Mouse (Mus musculus) heart, embryonic 14.5 days (tissue): ENCODE results near the gene Poln. TPM values are rescaled to one million over a fixed set of nuclear protein-coding genes. Genes with fewer than 3 reads are reported as not detected.

Source experiments
- ATAC-seq: fragments of 200-750 bp; cut with Nextera tagmentation; 2 replicates; pipeline ENCODE4 v1.8.0; 2017; ENCODE audit warnings: low read depth, moderate TSS enrichment; ENCODE audit not compliant: insufficient number of reproducible peaks, insufficient read depth, low FRiP score
- H3K27ac ChIP-seq, 2 experiments: fragments of 200-500 bp in 1 of 2; fragments of 300-500 bp in 1 of 2; sonication (generic) in 1 of 2; replicated peaks in 1 of 2; 2 replicates each; pipeline ENCODE4 v1.5.1; 2012 to 2014; ENCODE audit warnings: low read depth in 2 of 2, low read length in 2 of 2, control low read depth in 1 of 2, mild to moderate bottlenecking in 1 of 2, mixed read lengths in 1 of 2; ENCODE audit not compliant: control insufficient read depth in 1 of 2, insufficient read depth in 1 of 2
- H3K27me3 ChIP-seq: fragments of 300-500 bp; sonication (generic); 2 replicates; pipeline ENCODE4 v1.6.1; 2014; ENCODE audit warnings: mild to moderate bottlenecking, low read length, control low read depth; ENCODE audit not compliant: control insufficient read depth, insufficient read depth
- H3K36me3 ChIP-seq: fragments of 300-500 bp; sonication (generic); 2 replicates; pipeline ENCODE4 v1.6.1; 2014; ENCODE audit warnings: mild to moderate bottlenecking, control low read depth, low read length, mixed read lengths; ENCODE audit not compliant: control insufficient read depth, insufficient read depth
- H3K4me1 ChIP-seq, 2 experiments: fragments of 200-500 bp in 1 of 2; fragments of 300-500 bp in 1 of 2; sonication (generic) in 1 of 2; 2 replicates each; pipeline ENCODE4 v1.6.1; 2012 to 2014; ENCODE audit warnings: low read length in 2 of 2, control low read depth in 1 of 2, mixed read lengths in 1 of 2; ENCODE audit not compliant: control insufficient read depth in 2 of 2, insufficient read depth in 2 of 2
- H3K4me2 ChIP-seq: fragments of 300-500 bp; sonication (generic); 2 replicates; pipeline ENCODE4 v1.6.1; 2014; ENCODE audit warnings: mild to moderate bottlenecking, low read length
- H3K4me3 ChIP-seq, 2 experiments: fragments of 200-500 bp in 1 of 2; fragments of 300-500 bp in 1 of 2; sonication (generic) in 1 of 2; 2 replicates each; pipeline ENCODE4 v1.5.1; 2012 to 2014; ENCODE audit warnings: low read length in 2 of 2, mild to moderate bottlenecking in 2 of 2, control low read depth in 1 of 2, low read depth in 1 of 2, moderate library complexity in 1 of 2; ENCODE audit not compliant: control insufficient read depth in 1 of 2, insufficient read depth in 1 of 2
- H3K9ac ChIP-seq: fragments of 300-500 bp; sonication (generic); 2 replicates; pipeline ENCODE4 v1.6.1; 2014; ENCODE audit warnings: mild to moderate bottlenecking, low read length
- H3K9me3 ChIP-seq: fragments of 300-500 bp; sonication (generic); 2 replicates; pipeline ENCODE4 v1.6.1; 2016; ENCODE audit warnings: low read length, control low read depth; ENCODE audit not compliant: control insufficient read depth
- WGBS: fragments of 180-500 bp; shearing (Covaris S2); extraction: QIAGEN DNeasy Blood & Tissue Kit; methylation state at CpG from one replicate; pipeline ENCODE4 v1.1.7; 2014; 5-methylcytosine and 5-hydroxymethylcytosine counted together
- polyA plus RNA-seq: library from polyadenylated mRNA; unstranded; fragments of >200 nt; fragmentation: Nextera tagmentation; extraction: Ambion mirVana; gene quantifications from 2 replicates; pipeline ENCODE4 v1.2.1, GENCODE M21; 2014

The Poln gene
- polyA plus RNA-seq, 1 experiment from 2014 or later = 0.47 TPM

GRCm38 (mm10) chr5:34105681-34106080, 63.6 kb downstream of the Poln start:
- Histone ChIP-seq H3K9ac (no peak overlapping the region), H3K27ac (0 out of 4 replicates have a peak overlapping the region, but pooled peaks have one; percentile 32 to 33), H3K4me1 (peaks cover 0 to 2% of the 10 kb centered on the region in 2 experiments; a peak in 2 of 4 replicates), H3K4me3 (no peak overlapping the region), H3K27me3 (no peaks in the 10 kb centered on the region), H3K4me2 (no peak overlapping the region), H3K9me3 (no peaks in the 10 kb centered on the region), H3K36me3 (no peaks in the 10 kb centered on the region)
- 41% methylated on average over 1 of the region's 1 CpGs for WGBS
- no peak for ATAC-seq

- no peaks in the 10 kb centered on the region for H3K4me1 ChIP-seq
- no peaks in the 10 kb centered on the region; the same call in 1 of the 2 replicates for H3K27me3 ChIP-seq
- 10% methylated on average over 1 of the region's 1 CpGs for WGBS
- no peak overlapping the region for H3K4me3 ChIP-seq
- no peak overlapping the region for H3K27ac ChIP-seq
- H3K36me3 ChIP-seq = no peaks in the 10 kb centered on the region
- no peak overlapping the region for H3K9ac ChIP-seq
- H3K4me2 ChIP-seq = no peak overlapping the region
- H3K9me3 ChIP-seq = no peaks in the 10 kb centered on the region
- no peak for ATAC-seq
Measured at GRCm38 (mm10) chr5:34097333-34097732, 71.9 kb downstream of the Poln start.

- H3K4me1 ChIP-seq = no peaks in the 10 kb centered on the region
- no peak for ATAC-seq
- 81% methylated on average over 2 of the region's 2 CpGs for WGBS
Measured at GRCm38 (mm10) chr5:34093021-34093420, 76.2 kb downstream of the Poln start.

GRCm38 (mm10) chr5:34032520-34032919, 136.7 kb downstream of the Poln start:
- Histone ChIP-seq H3K4me1 (no peaks in the 10 kb centered on the region), H3K4me3 (no peak overlapping the region), H3K9ac (no peak overlapping the region), H3K9me3 (no peaks in the 10 kb centered on the region), H3K36me3 (no peaks in the 10 kb centered on the region), H3K27me3 (no peaks in the 10 kb centered on the region), H3K27ac (no peak overlapping the region), H3K4me2 (no peak overlapping the region)
- 62% methylated on average over 3 of the region's 3 CpGs for WGBS
- no peak for ATAC-seq

More at GRCm38 (mm10) chr5:34093021-34093420, 76.2 kb downstream of the Poln start:
- Histone ChIP-seq H3K4me2 (no peak overlapping the region), H3K9me3 (no peaks in the 10 kb centered on the region), H3K36me3 (no peaks in the 10 kb centered on the region), H3K4me3 (no peak overlapping the region), H3K9ac (no peak overlapping the region), H3K27ac (no peak overlapping the region), H3K27me3 (no peaks in the 10 kb centered on the region; the same call in 1 of the 2 replicates)

- H3K27ac ChIP-seq = no peak overlapping the region
- WGBS = 46% methylated on average over 6 of the region's 6 CpGs
- H3K9ac ChIP-seq = no peak overlapping the region
- H3K4me1 ChIP-seq = no peaks in the 10 kb centered on the region
- no peak overlapping the region for H3K4me2 ChIP-seq
- ATAC-seq = no peak
- no peaks in the 10 kb centered on the region for H3K27me3 ChIP-seq
- no peaks in the 10 kb centered on the region for H3K9me3 ChIP-seq
- no peaks in the 10 kb centered on the region for H3K36me3 ChIP-seq
- no peak overlapping the region for H3K4me3 ChIP-seq
Measured at GRCm38 (mm10) chr5:34031022-34031421, 138.2 kb downstream of the Poln start.

GRCm38 (mm10) chr5:34030101-34030500, 139.1 kb downstream of the Poln start:
- no peak for ATAC-seq

GRCm38 (mm10) chr5:34018968-34019367, 150.3 kb downstream of the Poln start:
- 61% methylated on average over 4 of the region's 4 CpGs for WGBS
- Histone ChIP-seq H3K9me3 (no peaks in the 10 kb centered on the region), H3K9ac (no peak overlapping the region), H3K27me3 (no peaks in the 10 kb centered on the region), H3K4me1 (no peaks in the 10 kb centered on the region), H3K4me3 (no peak overlapping the region), H3K4me2 (no peak overlapping the region), H3K36me3 (no peaks in the 10 kb centered on the region), H3K27ac (no peak overlapping the region)
- no peak for ATAC-seq

More at GRCm38 (mm10) chr5:34030101-34030500, 139.1 kb downstream of the Poln start:
- no peaks in the 10 kb centered on the region for H3K36me3 ChIP-seq
- no peak overlapping the region for H3K27ac ChIP-seq
- H3K27me3 ChIP-seq = no peaks in the 10 kb centered on the region
- H3K4me2 ChIP-seq = no peak overlapping the region
- no peak overlapping the region for H3K4me3 ChIP-seq
- no peak overlapping the region for H3K9ac ChIP-seq
- 68% methylated on average over 4 of the region's 4 CpGs for WGBS
- no peaks in the 10 kb centered on the region for H3K9me3 ChIP-seq
- H3K4me1 ChIP-seq = no peaks in the 10 kb centered on the region

- WGBS = 72% methylated on average over 1 of the region's 1 CpGs
- H3K36me3 ChIP-seq = no peaks in the 10 kb centered on the region
- no peak overlapping the region for H3K9ac ChIP-seq
- ATAC-seq = no peak
- no peaks in the 10 kb centered on the region for H3K9me3 ChIP-seq
- H3K4me3 ChIP-seq = no peak overlapping the region
- H3K4me2 ChIP-seq = no peak overlapping the region
- H3K27me3 ChIP-seq = no peaks in the 10 kb centered on the region
- no peak overlapping the region for H3K27ac ChIP-seq
- H3K4me1 ChIP-seq = no peaks in the 10 kb centered on the region
Measured at GRCm38 (mm10) chr5:34014652-34015051, 154.6 kb downstream of the Poln start.
